Mouse (Mus musculus): ENCODE measurements at regions not wholly inside any gene's neighbourhood (a gene's known extent, or its start where the extent isn't known, plus 50 kb on each side); places are given as distances from the start of the nearest gene placed in this dataset.

- TF ChIP-seq CTCF (IDR thresholded peaks at IDR 0.05; ENCODE audit: borderline replicate concordance, insufficient read depth, low read length), result no peak
- TF ChIP-seq POLR2A (IDR thresholded peaks at IDR 0.05; ENCODE audit: low read depth, low read length), result no peak
These were observed 1174.6 kb downstream of the Pcdh18 start for GRCm38 (mm10) chr3:48582521-48582920.

All from embryonic fibroblast, embryonic 13.5 days (primary cell).